Mouse (Mus musculus) heart, postnatal 14 days (tissue): ENCODE data around the gene 2310030G06Rik. TPM values are rescaled to one million over a fixed set of nuclear protein-coding genes. Genes with fewer than 3 reads are reported as not detected.

Source experiments
- DNase-seq, 2 experiments: peaks; one replicate each; pipeline ENCODE4 v3.0.0; 2021 to 2022
- intact Hi-C: fragments of 180-260 bp; cut with DNase I; formaldehyde crosslinking; loops from one replicate; pipeline ENCODE4 v1.15.1; 2025
- long read RNA-seq, 2 experiments: library from polyadenylated mRNA; stranded (forward); transcript quantifications; one replicate each; pipeline ENCODE4 v2.0.0; 2021
- total RNA-seq, 2 experiments: library from RNA; stranded (reverse); gene quantifications; 2 replicates each; pipeline ENCODE4 v1.2.3; 2021

Gene 2310030G06Rik
- 1 to 10 TPM; 2.0 to 3.2 TPM for total RNA-seq
- long read RNA-seq, experiment 1, partial matches to known transcripts, result 0 of 3 reads
- long read RNA-seq, experiment 1, other reads (novel, unspliced or antisense), result 2 of 3 reads
- long read RNA-seq, experiment 2, partial matches to known transcripts, result 0 of 2 reads
- long read RNA-seq, experiment 2, other reads (novel, unspliced or antisense), result 0 of 2 reads

DNA sequence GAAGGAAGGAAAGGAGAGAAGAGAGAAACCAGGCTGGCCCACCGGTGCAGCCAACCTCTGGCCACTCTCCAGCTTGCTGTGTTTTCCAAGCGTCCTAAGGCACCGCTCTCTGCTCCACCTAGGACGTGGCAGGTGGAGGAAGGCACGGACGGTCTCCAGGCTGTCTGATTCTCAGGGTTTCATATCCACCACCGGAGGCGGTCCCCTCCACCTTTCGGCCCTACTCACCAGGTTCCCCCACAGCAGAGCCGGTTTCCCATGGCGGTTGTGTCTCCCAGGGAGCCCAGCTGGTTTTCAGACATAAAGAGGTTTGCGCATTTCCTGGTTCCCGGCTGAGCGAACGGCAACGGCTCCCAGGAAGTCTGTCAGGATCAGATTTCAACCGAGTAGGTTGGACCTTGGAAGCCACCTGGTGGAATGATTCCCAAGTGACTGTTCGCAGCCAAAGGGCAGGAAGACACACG lies at the start of gene 2310030G06Rik:
Gene 2310030G06Rik (minus strand): TSS at position 323 of the 464 bp plus-strand sequence.
- DNase-seq, result peak in 1 of 2 experiments; percentile 33

DNA sequence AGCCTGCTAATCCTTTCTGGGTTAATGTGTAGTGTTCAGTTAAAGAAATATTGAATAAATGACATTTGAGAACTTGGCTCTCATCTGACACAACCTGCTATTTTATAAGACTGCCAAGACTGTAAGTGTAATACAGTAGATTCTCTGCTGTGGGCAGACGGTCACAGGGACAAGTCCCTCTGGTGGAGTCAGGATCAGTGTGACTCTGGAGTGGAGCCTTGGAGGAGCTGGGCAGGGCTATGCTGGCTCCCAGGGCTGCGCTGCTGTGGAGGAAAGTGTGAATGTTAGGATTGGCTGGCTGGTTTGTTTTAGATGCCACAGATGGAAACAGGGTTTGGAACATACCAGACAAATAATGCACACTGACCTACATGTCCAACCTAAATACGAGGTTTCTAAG lies 48.9 kb upstream of the 2310030G06Rik start:
- no peak for DNase-seq
- intact Hi-C loops, result no loop called here

More for the DNA sequence above, at the start of gene 2310030G06Rik:
- intact Hi-C loops, result no loop called here

DNA sequence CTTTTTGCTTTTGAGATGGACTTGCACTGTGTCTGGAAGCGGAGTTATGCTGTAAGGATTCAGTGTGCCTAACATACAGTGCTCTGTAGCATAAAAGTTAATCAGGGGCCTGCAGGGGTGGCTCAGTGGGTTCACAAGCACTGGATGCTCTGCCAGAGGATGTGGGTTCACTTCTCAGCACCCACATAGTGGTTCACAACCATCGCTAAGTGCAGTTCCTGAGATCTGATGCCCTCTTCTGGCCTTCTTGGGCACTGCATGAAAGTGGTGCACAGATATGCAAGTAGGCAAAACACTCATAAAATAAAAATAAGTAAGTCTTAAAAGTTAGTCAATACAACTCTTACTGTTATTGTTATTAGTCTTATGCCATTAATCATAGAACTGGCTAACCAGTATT lies 35.8 kb upstream of the 2310030G06Rik start:
- peak; percentile 15 to 40 for DNase-seq
- intact Hi-C loops, result no loop called here

DNA sequence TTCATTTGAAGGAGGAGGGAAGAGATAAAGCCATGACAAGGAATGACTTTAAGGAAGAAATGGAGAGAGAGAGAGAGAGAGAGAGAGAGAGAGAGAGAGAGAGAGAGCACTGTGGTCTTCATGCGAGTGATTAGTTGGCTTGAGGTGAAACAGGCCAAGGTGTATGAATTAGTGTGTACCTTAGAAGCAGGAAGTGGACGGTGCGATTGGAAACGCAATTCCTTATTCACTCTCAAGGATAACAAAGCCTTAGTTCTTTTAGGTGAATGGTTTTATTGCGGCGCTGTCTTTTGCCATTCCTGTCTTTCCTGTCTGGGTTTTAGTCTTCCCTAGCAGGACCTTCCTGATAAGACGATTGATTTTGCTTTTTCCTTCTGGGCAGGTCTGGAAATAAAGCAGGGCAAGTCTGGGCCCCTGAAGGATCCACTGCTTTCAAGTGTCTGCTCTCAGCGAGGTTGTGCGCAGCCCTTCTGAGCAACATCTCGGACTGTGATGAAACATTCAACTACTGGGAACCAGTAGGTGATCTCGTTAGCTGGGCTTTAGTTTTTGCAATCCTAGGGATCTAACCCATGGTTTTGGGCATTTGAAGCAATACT lies 29.9 kb upstream of the 2310030G06Rik start:
- DNase-seq, result no peak
- intact Hi-C loops, result no loop called here

DNA sequence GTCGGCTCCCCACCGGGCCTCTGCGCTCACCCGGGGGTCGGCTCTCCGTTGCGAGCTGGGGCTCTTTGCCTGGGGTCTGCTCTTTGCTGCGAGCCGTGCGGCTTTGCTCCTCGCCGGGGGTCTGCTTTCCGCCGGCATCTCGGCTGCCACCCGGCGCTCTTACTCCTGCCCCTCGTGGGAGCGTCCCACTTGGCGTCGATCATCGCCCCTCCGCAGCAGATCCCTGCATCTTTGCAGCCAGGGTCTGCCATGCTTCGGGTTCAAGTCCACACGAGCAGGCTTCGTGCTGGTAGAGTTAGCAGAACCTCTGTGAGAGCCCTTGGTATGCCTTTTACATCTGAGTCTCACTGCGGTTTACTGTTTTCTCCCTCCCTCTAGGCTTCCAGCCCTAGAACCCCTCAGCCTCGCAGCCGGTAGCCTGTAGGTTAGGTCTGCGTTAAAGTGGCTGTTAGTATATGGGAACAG lies 29.4 kb upstream of the 2310030G06Rik start:
- peak in 1 of 2 experiments; percentile 16 for DNase-seq
- intact Hi-C loops, result no loop called here

DNA sequence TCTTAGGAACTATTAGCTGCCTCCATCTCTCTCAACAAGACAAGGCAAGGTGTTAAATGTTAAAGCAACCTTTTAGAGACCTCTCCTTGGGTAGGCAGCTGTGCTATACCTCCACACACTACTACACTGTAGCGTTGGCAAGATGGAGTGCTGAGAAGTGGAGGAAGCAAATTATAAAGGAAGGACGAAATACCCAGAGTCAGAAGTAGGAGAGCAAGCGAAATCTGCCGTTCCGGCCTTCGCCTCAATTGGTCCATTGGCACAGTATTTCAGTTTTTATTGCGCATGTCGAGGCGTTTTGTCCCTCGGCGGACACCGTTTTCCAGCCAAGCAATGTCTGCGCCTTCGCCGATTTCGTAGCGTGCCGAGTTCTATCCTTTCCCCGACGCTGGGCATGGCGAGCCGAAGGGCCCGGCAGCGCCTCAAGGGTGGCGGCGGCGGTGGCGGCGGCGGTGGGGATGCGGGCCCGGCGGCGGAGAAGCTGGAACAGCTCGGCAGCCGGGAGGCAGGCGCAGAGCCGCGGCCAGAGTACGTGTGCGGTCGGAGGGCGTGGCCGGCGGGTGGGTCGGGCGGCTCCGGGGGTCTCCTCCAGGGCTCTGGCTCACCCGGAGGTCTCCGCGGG lies 28.8 kb upstream of the 2310030G06Rik start, which contains the start of the genes Alg9 and 1110032A03Rik:
Gene Alg9 (plus strand): TSS at position 29 of the 622 bp plus-strand sequence.
Gene 1110032A03Rik (minus strand): TSS at position 530 of the 622 bp plus-strand sequence.
- DNase-seq, result peak; percentile 90 to 91
- intact Hi-C loops, result no loop called here

DNA sequence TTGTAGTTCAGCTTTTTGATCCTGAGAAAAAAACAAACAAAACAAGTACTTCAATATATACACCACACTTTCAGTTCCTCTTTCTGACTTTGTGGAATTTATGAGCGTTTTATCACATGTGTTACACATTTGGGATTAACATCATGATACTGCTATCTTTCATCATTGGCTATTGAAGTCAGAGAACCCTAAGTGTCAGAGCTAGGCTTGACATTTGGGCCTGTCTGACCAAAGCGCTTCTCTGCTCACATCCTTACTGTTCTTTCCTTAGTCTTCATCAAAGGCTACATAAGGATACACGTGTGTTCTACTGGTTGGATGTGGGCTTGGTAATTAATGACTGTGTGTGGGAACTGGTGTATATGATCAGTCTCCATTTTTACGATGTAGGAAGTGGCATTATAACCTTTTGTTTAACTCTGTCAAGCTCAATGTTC lies 27.7 kb upstream of the 2310030G06Rik start:
- no peak for DNase-seq
- intact Hi-C loops, result no loop called here

DNA sequence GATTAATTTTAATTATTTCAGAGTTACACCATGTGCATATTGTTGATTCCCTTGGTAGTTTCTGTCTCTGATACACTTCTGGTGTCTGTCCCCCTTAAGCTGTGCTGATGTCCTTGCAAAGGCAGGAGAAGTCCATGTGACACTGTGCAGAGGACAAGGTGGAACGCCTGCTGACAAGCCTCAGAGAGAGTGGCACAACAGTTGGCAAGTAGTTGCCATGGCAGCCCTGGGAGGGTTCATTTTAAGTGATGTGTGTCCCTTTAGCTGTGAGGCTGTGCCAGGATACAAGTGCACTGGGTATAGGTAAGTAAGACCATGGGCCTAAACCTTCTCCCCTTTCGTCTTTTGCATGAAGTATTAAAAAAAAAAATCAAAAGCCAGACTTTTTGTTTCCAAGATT lies 23.7 kb upstream of the 2310030G06Rik start:
- intact Hi-C loops, result no loop called here
- peak; percentile 13 to 25 for DNase-seq

DNA sequence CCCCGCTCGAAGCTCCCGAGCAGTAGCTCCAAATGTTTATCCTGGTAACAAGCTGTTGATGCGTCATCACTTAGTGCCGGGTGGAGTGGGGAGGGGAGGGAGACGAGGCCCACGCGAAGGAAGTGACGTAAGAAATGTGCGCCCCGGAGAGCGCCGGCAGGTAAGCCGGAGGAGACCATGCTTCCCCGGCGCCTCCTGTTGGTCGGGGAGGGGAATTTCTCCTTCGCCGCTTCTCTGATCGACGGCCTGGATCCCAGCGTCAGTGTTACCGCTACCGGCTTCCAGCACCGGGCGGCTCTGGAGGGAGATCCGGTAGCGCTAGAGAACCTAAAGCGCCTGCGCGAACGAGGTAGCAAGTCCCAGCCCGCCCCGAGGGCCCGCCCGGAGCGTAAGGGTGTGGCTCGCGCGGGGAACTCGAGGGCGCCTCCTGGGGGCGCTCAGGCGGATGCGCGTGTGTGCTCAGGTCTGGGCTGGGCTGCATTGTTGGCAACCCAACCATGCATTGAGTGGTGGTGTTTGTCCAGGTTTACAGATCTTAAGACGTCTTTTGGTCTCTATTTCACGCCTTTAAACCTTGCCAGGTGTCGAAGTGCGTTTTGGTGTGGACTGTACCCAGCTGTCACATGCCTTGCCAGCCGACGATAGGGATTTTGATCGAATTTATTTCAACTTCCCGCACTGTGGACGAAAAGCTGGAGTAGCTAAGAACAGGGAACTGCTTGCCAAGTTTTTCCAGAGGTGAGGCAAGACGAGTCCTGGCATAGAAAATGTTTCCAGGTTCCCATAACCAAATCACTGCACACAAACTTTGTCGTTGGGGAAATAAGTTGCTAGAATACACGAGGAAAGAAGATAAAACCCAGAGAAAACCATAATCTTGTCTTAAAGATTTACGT lies 22.0 kb upstream of the 2310030G06Rik start, which contains the start of gene Fdxacb1:
Gene Fdxacb1 (plus strand): TSS at position 130 of the 896 bp plus-strand sequence.
- peak; percentile 96 to 99 for DNase-seq
- intact Hi-C loops, result loop anchor here (5.0 kb wide), 2 partner anchors 61 to 151 kb away; partner anchors contain the start of genes Nkapd1 and Pih1d2

DNA sequence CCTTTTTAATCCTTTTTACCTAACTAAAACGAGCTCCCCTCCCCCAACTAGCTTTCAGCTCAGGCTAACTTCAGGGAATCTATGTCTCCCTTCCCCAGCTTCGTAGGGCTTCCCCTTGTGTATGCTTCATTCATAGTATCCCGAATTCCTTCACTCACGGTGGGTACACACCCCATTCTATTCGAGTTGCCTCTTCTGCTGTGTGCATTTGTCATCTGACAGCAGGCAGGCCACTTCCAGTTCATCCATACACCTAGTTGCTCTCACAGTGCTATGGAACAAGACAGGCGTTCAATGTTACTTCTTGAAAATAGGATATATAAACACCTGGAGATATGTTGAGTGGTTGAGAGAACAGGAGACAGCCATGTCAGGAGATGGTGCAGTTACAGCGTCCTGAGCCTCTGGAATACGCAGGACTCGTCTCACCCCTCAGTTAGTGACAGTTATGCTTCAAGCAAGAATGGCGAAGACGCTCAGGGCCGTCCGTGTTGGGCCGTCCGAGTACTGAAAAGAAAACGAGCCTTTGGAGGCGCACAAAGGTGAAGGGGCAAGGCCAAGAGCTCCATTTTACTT lies 21.3 kb upstream of the 2310030G06Rik start:
- intact Hi-C loops, result loop anchor here (5.0 kb wide), 2 partner anchors 60 to 150 kb away; partner anchors contain the start of genes Nkapd1 and Pih1d2
- no peak for DNase-seq

DNA sequence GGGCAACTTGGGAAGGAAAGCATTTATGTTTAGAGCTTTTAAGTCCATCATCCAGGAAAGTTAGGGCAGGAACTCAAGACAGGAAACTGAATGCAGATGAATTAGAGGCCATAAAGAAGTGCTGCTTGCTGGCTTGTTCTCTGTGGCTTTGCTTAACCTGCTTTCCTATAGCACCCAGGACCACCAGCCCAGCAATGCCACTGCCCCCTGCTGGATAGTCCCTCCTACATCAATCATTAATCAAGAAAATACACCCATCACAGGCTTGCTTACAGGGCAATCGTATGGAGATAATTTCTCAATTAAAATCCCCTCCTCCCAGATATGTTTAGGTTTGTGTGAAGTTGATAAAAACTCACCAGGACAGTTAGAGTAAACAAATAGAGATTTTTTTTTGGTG lies 17.0 kb upstream of the 2310030G06Rik start:
- peak; percentile 30 to 46 for DNase-seq
- intact Hi-C loops, result loop anchor here (5.0 kb wide), 1 partner anchor 36 kb away; no protein-coding TSS in a partner anchor

DNA sequence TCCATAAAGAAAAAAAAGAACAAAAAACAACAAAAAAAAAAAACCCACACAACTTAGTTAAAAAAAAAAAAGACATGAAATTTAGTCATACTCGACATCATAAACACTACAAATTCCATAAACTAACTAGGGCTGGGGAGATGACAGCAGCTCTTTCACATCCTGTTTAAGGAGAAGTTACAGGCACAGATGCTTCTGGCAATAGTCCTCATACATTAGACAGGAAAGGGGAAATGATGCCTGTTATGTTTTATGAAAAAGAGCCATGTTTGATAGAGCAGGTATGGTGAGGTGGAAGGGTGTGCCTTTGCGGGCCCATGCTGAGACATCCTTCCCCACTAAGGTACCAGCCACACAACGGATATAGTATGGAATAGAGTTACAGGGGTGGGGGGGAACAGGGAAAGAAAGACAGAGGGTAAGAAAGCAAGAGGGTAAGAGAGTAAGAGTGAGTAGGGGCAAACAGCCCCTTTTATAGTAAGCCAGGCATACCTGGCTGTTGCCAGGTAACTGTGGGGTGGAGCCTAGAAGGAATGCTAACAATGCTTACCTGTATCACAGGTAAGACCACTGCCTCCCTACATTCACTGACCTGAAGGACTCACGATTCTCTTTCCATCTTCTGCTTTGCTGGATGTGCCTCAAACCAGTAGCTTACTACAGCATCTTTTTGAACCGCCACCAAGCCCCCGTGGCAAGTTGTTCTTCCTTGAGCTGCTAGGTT lies 15.3 kb upstream of the 2310030G06Rik start:
- intact Hi-C loops, result loop anchor here (5.0 kb wide), 1 partner anchor 34 kb away; no protein-coding TSS in a partner anchor
- DNase-seq, result no peak

DNA sequence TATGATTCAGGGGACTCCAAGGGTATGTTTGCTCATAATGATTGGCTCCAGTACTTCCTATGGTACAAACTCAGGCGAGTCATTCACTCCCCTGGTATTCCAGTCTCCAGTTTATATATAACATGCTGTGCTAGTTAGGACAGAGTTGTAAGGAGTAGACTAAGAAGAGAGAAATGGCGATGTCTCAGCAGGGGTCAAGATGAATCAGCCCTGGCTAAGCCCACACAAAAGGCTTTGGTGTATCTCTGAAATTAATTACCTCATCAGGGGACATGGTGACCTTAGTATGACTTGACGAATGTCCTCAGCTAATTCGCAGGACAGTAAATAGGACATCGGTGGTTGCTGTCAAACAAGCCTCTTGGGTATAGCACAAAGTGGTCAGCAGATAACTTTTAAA lies 10.4 kb upstream of the 2310030G06Rik start:
- DNase-seq, result no peak
- intact Hi-C loops, result no loop called here

DNA sequence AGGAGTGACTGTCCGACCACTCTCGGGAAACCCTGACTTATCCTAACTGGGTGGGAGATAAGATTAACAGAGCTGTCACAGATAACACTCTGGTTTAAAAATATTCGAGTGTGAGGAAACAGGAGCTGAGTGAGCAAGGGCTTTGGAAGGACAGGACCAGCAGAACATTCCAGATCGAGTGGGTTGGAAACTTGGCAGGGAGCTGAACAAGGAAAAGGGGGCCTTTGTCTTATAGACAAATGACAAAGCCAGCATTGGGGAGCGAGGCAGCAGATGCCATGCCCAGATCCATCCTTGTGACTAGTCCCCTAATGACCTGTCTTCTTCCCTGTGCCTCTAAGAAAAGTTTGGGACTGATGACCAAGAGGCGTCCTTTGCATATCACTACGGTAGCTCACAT lies 7.6 kb upstream of the 2310030G06Rik start:
- no peak for DNase-seq
- intact Hi-C loops, result no loop called here

DNA sequence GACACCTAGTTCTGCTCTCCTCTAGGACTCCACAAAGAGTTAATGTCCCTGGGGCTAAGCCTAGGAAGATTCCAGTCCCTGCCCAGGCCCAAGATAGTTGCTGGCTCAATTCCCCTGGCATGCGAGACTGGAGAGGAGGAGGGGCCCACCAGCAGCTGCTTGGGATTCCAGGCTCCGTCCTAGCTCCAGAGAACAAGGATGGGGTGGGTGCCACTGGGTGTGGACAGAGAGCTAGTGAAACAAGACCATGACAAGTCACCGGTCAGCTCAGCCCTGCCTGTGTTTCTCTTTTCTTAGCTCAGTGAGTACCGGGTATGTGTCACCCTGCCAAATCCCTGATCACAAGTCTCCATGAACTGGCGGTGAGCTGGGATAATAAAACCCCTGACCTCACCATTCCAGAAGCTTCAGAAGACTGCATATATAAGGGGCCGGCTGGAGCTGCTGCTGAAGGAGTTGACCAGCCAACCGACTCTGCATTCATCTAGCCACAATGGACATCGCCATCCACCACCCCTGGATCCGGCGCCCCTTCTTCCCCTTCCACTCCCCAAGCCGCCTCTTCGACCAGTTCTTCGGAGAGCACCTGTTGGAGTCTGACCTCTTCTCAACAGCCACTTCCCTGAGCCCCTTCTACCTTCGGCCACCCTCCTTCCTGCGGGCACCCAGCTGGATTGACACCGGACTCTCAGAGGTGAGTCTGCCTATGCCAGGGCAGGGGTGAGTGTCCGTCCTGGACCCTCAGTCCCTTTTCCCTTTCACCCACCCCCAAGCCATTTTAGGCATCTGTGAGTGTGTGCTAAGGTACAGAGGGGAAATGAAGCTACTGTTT lies 6.7 kb upstream of the 2310030G06Rik start:
- DNase-seq, result peak; percentile 82 to 93
- intact Hi-C loops, result no loop called here

DNA sequence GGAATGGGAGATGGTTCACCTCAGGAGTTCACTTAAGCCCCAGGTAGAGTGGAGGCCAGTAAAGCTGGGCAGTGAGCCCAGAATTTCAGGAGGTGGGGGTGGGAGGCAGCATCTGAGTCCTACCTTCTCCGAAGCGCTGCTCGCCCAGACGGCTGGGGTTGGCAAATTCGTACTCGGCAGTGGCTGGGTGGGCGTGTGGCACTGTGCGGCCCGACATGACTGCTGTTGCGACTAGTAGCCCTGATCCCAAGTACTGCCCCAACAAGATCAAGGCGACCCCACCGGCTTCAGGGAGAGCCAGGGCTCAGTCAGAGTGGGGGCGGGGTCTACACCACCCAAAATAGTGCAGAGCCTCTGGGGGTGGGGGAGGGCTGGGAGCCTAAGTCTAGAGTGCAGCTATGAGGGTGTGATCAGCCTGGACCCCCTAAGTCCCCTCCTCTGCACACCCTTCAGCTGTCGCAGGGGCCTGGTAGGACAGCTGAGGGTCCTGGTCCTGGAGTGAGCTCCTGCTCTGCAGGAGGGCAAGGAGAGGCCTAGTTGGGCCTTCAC lies 5.8 kb upstream of the 2310030G06Rik start, which contains the start of gene Hspb2:
Gene Hspb2 (minus strand): TSS at position 301 of the 549 bp plus-strand sequence.
- intact Hi-C loops, result no loop called here
- peak; percentile 60 to 65 for DNase-seq

DNA sequence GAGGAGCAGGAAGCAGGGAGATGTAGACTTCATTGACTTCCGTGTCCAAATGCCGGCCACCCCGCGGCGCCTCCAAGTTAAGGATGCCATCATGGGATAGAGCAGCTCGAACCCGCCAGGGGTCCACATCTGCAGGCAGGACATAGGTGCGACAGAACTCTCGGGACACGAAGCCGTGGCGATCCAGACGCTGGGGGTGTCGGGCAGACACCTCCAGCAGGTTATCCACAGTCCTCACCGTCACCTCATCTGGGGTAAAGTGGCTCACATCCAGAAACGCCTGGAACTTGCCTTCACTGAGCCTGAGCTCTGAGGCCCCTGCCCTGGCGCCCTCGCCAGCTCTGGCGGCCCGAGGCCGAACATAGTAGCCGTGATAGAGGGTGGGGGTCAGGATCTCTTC lies 5.0 kb upstream of the 2310030G06Rik start, which contains the start of gene Cryab:
Gene Cryab (plus strand): TSS at position 3 of the 400 bp plus-strand sequence.
- DNase-seq, result peak; percentile 29 to 48
- intact Hi-C loops, result no loop called here
